Mouse (Mus musculus) MN1 (cell line): ENCODE measurements around the gene Ppcs.

Experiments
- DNase-seq: peaks from one replicate; pipeline ENCODE4 v3.0.0-alpha.2; 2016; ENCODE audit warnings: low spot score

The Ppcs gene

DNA sequence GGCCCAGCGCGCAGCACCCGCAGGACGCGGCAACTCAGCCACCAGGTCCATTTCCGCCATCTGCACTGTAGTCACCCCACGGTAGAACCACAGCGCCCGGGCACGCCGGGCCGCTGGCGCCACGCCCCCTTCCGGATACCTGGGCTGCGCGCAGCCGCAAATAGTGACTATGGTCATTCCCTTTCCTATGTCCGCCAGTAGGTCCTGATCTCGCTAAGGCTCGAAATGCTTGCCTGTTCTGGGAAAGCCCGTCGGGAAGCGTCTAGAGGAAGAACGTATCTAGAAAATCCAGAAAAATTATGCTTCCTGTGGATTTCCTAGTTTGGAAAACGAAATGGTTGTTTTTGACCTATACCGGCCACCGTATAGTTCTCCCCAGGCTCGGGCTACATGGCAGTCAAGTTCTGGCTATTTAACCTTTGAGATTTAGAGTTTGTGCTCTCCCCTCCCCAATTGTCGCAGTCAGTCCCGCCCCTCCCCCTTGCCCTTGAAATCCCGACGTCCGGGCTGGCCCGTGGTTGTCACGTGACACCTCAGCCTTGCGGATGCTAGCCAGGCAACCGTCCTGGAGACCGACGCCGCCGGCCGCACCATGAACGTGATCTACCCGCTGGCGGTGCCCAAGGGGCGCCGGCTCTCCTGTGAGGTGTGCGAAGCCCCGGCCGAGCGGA is at the start of gene Ppcs, which contains the start of gene Zmynd12:
Gene Ppcs (minus strand): TSS at position 127 of the 671 bp plus-strand sequence.
Gene Zmynd12 (plus strand): TSS at position 521 of the 671 bp plus-strand sequence.
- DNase-seq, result peak; percentile 86

DNA sequence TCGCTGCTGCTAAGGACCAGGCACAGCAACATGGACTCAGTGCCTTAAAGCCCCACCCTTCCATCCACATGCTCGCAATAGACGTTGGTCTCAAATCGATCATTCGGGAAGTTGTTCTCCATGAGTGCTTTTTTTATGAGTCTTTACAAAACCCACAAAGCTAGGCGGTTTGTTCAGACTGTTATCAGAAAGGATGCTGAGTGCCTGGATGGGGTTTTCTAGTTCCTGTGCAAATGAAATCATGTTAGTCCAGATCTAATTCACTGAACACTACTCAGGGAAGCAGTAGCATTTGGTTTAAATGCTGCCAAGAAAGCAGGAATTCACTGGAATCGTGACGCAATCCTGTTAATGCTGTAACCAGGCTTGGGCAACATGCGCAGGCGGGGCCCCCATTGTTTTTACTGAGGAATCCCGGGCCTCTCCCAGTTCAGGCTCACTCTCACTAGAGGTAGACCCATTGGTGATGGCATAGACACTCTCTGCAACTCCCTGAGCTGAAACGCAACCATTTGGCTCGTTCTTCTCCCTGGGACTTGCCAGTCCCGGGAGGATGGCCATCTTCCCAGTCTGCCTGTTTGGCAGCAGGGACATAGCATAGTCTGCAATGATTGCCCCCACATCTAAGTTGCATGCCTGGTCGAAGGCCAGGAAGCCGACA is 45.6 kb upstream of the Ppcs start:
- no peak for DNase-seq

DNA sequence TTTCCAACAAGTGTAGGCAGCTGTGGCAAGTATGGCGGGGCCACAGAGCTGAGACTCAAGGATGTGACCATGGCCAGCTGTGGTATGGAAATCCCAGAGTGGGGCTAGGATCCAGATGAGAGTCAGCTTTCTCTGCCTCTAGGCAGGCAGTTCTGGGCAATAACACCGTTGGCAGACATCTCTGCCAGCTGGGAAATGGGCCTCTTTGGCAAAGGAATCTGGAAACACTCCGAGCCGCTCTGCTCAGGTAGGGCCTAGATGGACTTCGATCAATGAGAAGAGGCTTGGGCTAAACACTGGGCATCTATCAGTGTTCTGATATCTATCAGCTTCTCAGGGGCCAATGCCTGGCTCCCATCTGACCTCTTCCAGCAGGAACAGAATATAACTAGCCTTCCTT is 43.6 kb upstream of the Ppcs start:
- no peak for DNase-seq

DNA sequence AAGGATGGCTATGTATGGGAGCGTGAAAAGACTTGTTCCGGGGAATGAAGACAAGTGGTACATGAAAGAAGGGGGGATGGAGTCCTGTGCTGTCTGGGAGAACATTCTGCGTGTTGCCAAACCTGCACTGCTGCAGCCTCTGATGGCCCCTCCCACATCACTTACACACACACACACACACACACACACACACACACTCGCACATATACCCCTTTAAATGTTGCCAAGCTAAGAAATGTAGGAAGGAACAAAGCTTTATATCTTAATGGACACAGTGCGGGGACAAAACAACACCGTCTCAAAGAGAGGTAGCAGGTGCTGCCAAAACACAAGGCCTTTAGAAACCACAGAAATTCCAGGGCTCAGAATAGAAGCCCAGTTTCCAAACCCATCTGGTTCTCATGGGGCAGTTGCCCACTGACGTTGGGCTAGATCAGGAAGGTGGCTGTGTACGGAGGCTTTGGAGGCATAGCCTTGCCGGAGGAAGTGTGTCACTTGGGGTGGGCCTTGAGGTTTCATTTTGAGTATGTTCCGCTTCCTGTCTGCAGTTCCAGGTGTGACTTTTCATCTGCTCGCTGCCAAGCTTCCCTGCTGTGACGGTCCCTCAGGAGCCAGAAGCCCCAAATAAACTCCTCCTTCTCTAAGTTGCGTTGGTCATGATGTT is 41.7 kb upstream of the Ppcs start:
- no peak for DNase-seq

DNA sequence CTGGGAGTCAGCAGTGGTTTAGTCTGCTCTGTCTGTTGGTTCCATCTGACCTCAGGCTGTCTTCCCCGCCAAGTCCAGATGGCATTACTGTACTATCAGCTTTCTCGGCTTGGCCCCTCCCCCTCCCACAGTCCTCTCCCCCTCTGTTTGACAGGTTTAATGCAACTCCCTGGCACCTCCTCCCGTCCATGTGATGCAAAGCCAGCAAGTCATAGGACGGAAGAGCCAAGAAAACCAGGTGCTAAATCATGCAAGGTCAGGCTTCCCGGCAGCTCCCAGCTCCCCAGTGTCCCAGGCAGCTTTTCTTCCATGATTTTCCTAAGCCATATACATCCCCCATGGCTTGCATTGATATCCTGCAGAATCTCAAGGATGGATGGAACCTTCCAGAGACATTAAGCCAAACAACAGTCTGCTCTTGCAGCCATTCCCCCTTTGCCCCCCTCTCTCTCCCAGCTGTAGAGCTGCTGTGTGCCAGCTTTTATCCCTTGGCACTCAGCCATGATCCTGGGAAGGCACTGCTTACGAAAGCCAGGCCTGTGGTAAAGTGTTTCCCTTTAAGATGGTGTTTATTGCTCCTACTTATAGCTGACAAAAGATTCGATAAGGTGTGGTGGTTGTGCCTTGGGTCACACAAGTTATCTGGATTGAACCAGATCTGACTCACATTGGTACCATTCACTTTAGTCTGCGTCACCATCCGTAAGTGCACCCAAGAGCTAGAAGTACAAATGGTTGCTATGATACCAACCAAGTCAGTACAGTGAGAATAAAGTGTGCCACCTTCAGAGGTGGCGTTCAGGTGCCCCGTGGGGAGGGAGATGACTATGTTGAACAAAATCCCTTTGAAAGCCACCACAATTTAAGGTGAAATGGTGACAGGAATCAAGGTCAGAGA is 40.9 kb upstream of the Ppcs start:
- DNase-seq, result peak; percentile 82

DNA sequence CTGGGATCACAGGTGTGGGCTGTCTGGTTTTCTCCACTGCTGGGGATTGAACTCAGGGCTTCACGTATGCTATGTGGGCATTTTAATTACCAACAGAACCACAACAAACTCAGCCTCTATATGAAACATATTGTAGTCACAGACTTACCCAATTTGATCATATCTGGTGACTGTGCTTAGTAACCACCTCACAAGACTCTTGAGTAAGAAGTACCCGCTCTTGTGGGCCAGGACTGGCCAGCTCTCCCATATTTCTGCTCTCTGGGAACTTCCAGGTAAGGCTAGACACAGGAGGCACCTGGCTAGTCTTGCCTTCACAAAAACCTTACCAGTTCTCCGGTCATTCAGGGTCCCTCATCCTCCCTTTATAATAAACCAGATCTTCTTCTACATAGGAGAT is 40.2 kb upstream of the Ppcs start:
- DNase-seq, result no peak

DNA sequence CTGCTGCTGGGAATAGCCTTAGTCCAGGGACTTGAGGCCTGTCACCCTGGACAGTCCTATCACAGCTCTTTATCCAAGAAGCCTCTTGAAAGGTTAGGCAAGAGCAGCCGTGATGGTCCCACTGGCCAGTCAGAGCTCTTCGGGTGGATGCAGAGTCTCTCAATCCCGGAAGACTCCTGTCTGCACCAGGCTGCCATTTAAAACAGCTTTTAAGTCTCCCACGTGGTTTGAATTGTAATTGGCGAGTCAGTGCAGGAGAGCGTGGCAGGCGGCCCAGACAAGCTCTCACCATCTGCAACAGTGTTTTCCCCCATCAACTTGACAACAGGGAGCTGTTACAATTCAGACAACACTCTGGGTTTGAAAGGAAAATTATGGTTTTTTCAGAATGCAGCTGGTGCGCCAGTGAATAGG is 38.5 kb upstream of the Ppcs start:
- peak; percentile 32 for DNase-seq

DNA sequence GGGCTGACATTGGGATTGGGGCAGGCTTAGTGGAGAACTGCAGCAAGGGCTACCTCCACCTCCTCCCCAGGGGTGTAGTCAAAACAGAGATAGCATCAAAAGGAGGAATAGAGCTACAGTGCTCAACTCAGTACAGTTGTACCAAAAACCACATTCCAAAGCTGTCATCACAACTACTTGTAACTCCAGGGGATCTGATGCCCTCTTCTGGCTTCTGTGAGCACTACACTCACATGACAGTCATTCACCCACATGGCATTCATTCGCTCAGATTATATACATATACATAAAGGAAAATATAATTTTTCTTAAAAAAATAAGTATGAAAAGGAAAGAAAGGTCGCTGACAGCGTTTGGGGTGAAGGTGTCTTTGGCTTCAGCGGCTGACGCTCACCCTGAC is 38.1 kb upstream of the Ppcs start:
- peak; percentile 18 for DNase-seq

DNA sequence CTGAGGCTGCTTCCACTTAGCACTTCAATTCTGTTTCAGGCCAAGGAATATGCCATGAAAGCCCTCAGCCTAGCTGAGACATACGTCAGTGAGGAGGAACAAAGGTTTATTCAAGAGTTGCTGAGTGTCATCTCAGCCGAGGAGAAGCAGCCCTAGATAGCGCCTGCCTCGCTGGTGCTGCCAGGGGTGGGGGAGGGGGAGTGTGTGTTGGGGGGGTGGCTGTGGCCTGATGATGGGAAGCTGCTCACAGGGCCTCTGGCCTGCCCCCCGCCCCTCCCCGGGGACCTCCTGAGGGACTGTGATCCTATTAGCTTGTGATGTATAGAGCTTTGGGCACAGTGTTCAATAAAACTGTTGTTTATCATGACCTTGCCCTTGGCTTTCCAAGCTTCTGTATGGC is 31.3 kb upstream of the Ppcs start:
- peak; percentile 16 for DNase-seq

DNA sequence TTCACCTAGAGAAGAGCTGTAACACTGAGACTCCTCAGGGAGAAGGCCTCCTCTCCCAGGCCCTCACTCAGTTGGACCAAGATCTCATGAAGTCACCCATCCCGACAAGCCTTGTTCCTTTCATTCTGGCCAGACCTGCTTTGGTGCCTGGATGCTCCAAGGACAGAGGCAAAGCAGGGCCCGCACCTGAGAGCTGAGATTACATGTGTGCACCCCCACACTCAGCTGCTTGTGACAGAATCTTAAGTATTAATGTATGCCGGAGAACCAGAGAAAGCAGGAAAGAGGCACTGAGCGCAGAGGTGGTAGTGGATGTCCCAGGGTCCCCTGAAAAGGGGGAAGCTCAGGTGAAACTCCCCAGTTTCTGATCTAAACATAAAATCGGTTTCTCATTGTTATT is 30.9 kb upstream of the Ppcs start:
- DNase-seq, result no peak

DNA sequence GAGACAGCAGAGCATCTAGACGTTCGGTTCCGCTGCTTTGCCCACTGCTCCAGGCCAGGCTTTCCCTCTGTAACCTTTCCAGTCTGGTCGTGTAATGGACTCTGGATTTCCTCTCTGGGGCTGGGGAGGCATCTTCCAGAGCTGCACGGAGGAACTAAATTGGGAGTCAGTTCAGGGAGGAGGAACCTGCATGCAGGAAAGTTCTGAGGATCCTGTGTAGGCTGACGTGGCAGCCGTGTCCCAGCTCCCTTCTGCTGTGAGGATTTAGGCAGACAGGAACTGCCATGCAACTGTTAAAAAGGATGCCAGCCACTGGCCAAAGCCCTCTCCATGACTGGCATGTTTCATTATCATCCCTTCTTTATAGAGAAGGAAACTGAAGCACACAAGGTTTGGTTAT is 28.2 kb upstream of the Ppcs start:
- DNase-seq, result no peak

DNA sequence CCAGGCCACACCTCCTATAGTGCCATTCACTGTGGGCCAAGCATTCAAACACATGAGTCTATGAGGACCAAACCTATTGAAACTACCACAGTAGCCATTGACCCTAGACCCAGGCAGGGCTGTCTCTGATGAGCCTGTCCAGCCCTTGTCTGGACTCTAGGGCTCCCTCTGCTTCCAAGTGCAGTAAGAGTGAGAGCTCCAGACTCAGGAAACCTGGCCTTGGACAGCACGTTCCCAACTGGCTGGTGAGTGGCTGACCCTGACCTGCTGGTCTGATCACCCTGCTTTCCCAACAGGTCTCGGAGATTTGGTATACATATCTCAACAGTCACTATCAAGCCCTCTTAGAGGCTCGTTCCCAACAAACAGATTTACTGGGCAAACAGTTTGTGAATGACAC is 25.6 kb upstream of the Ppcs start:
- DNase-seq, result no peak

DNA sequence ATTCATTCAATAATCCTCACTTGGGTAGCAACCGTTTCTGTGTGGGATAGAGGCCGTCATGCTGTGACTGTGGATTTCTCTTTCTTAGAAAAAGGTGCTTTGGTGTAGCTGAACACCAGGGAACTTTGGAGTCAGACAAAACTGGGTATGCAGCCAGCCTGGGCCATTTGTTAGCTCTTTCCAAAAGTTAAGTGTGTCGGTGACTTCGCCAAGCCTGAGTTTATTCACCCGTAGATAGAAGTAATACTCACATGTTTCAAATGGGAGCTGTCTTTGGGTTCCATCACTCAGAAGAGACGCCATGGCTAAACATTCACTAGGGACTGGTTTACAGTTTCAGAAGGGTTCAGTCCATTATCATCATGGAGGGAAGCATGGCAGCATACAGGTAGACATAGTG is 25.0 kb upstream of the Ppcs start:
- DNase-seq, result no peak

DNA sequence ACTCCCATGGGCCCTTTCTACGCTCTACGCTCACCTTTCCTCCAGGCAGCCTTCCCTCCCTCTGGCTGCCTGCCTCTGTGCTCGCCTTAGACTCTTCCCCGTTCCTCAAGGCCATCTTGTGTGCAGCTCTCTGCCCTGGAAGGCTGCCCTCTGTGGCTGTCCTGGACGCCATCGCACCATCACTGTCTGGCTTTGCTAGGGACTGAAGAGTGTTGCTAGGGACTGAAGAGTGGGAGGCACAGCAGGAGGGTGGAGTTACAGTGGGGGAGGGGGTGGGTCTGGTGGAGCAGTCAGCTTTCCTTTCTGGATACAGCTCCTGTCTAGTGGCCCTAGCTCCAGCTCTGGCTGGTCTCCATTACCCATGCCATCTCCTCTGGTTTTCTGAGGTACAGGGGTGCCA is 20.3 kb upstream of the Ppcs start:
- no peak for DNase-seq

DNA sequence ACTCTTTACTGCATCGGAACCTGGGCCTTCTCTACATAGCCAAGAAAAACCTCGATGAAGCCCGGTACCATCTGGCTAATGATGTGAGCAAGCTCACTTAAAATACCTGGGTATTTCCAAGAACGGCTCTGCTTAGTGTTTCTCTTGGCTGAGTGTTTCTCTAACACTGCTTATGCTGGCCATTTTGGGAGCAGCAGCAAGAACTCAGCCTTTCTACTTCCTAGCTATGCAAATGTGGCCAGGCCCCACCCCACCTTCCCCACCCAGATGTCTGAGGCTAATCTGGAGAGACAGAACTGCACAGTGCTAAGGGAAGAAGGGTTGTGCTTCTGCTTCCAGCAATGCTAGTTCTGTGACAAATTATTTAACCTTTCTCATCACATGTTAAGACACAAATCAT is 19.6 kb upstream of the Ppcs start:
- no peak for DNase-seq

DNA sequence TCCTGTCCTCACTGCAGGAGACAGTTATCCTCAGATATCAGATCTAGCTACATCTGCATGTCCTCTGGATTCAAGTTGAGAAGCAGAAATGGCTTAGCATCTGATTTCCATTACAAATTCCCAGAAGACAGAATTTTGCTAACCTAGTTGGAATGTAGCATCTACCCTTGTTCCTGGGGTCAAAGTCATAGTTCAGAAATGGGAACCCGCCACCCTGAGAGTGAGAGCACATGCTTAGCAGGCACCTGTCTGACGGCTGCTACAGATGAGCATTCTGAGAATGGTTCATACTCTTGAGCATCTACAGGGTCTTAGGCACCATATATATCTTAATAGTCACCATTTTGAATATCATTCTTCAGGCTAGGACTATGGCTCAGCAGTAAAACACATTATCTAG is 15.7 kb upstream of the Ppcs start:
- DNase-seq, result no peak

DNA sequence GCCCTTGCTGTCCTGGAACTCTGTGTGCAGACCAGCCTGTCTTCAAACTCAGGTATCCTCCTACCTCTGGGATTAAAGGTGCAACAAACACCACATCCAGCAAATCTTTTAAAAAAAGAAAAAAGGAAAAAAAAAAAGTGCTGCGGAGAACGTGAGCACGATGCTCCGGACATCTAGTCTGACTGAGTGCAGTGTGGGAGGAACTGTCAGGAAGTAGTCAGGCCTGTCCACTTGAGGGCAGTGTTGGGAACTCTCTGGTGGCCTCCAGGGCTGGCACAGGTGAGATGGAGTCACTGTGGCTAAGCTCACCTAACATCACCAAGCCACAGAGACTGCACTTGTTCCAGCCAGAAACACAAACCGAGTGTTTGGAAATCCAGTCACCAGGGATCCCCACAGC is 8.5 kb upstream of the Ppcs start:
- DNase-seq, result no peak

DNA sequence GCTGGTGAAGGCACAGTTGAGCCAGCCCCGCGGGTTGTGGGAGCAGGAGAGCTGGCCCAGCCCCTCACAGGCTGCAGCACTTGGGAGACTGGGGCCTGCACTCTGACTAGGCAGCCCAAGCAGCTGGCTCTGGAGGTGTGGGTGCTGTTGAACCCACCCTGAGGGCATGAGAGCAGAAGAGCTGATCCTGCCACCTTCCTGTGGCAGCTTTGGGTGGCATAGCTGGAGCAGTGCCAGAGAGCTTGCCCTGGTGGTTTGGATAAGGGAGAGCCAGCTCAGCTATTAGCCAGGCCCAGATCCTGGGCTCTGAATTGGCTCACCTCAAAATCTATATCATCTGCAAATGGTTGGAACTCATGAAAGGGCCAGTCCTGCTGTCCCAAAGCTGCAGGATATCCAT is 5.5 kb upstream of the Ppcs start:
- DNase-seq, result peak; percentile 39

DNA sequence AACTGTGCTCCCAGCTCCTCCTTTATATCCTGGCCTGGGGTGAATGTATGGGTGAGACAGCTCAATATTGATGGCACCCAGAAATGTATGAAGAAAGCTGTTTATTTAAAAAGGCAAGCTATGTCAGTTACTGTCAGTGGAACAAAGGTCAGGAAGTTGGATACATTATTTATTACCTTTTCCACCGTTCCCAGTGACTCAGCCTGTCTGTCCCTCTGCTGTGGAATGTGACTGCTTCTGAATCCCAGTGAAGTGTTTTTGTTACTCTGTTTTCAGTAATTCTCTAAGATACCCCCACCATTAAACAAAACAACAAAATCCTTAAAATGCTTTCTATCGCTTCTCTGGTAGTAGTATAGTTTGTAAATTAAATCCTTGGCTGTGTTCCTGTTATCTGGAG is 3.4 kb upstream of the Ppcs start:
- DNase-seq, result no peak

DNA sequence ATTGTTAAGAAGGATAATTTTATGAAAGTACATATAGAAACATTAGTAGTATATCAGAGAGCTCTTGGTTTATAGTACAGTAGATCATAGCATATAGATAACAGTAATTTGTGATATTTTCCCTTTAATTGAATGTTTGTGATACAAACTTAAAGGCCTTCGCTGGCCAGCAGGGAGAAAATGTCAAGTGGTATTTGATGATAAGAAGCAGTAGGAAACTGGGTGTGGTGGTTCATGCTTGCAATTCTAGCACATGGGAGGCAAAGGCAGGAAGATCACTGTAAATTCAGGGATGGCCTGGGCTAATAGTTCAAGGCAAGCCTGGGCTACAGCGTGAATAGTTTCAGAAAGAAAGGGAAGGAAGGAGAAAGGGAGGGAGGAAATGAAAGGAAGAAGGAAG is 2.9 kb upstream of the Ppcs start:
- no peak for DNase-seq

DNA sequence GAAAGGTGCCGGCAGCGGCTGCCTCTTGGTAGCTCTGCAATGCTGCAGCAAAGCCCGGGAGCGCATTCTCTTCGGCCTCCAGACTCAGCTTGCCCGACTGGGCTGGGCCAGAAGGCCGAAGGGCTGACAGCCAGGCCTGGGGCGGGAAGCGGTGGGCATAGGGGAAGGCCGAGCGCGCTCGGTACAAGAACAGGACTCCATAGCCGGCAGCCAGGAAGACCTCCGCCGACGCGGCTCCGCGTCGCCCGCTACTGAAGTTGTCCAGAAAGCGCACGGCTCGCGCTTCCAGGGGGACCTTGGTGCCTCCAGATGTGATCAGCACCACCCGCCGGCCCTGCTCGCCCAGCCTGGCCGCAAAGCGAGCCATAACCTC is 313 bp downstream of the Ppcs start:
- DNase-seq, result no peak

DNA sequence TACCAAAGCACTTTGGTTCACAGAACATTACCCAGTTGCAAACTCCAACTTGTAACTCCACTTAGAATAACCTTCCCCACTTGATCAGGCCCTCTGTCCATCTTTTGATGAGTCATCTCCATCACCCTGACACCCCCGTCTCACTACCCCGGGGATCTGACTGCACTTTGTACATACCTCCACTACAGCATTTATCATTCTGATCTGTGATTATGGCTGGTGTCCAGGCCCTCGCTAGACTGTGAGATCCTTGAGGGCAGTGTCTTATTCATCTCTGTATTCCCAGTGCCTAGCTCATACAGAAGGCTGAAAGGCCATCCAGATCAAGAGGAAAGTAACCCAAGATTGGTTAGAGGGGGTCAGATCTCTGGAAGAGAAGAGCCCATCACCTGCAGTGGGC is 1.0 kb downstream of the Ppcs start:
- DNase-seq, result no peak

DNA sequence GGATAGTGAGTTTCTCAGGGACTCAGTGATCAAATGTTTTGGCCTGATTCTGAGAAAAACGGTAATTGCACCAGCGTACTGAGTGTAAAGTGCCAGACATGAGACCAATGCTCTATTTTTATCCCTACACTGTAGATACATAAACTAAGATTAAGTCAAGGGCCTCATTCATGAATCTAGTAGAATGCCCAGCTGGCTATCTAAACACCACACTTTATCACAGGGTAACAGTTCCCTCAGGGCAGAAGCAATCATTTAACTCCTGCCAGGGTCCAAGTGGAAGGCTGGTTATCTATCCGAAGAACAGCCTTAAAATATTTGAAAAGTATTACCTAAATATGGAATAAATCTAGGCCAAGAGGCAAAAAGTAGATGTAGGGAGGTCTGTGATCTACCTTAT is 4.3 kb downstream of the Ppcs start:
- DNase-seq, result no peak
